Mouse (Mus musculus) embryonic facial prominence, embryonic 10.5 days (tissue): ENCODE results near the gene Odf4. TPM values are rescaled to one million over a fixed set of nuclear protein-coding genes. Genes with fewer than 3 reads are reported as not detected.
"Not testable (repeated sequence)": the region's sequence is repeated elsewhere in the genome, so short reads cannot be mapped to it uniquely, and the experiment has no call there.

ENCODE experiments used
- DNase-seq: peaks from one replicate; pipeline ENCODE4 v3.0.0-alpha.2; 2017; ENCODE audit warnings: low spot score
- H3K27ac ChIP-seq: fragments of 300-500 bp; sonication (generic); replicated peaks from 2 replicates; pipeline ENCODE4 v1.5.1; 2016; ENCODE audit warnings: mild to moderate bottlenecking
- H3K27me3 ChIP-seq: fragments of 300-500 bp; sonication (generic); replicated peaks from 2 replicates; pipeline ENCODE4 v1.6.1; 2016; ENCODE audit warnings: low read depth, mild to moderate bottlenecking; ENCODE audit not compliant: poor library complexity, severe bottlenecking
- H3K36me3 ChIP-seq: fragments of 300-500 bp; sonication (generic); replicated peaks from 2 replicates; pipeline ENCODE4 v1.6.1; 2016; ENCODE audit warnings: mild to moderate bottlenecking, moderate library complexity
- H3K4me1 ChIP-seq: fragments of 300-500 bp; sonication (generic); 2 replicates; pipeline ENCODE4 v1.6.1; 2016
- H3K4me3 ChIP-seq: fragments of 300-500 bp; sonication (generic); 2 replicates; pipeline ENCODE4 v1.5.1; 2016; ENCODE audit warnings: mild to moderate bottlenecking, moderate library complexity
- H3K9me3 ChIP-seq: fragments of 300-500 bp; sonication (generic); 2 replicates; pipeline ENCODE4 v1.6.1; 2016; ENCODE audit warnings: mild to moderate bottlenecking
- WGBS: fragments of 180-500 bp; shearing (Covaris S2); methylation state at CpG from one replicate; pipeline ENCODE4 v1.1.7; 2016; 5-methylcytosine and 5-hydroxymethylcytosine counted together
- polyA plus RNA-seq: library from polyadenylated mRNA; unstranded; fragments of >200 nt; fragmentation: Nextera tagmentation; extraction: Ambion mirVana; gene quantifications from 2 replicates; pipeline ENCODE4 v1.2.1, GENCODE M21; 2016

Gene Odf4
- polyA plus RNA-seq, 1 experiment from 2014 or later, result not detected

DNA sequence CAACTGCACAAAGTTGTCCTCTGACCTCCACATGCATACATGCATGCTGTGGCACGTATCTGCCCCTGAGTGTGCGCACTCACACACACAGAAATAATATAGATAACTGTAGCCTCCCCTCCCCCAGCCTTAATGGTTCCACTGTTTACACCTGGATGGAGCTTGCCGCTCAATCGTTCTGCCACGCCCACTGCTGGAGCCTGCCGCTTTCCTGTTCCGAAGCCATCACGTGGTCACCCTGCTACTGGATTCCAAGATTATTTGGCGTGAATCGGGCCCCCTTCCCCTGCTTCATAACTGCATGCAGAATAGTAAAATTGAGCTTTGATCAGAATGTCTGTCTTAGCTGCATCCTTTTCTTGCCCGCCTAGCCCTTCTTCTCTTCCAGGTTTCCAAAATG, 35.3 kb upstream of the Odf4 start:
- H3K27me3 ChIP-seq, result peaks cover 11% of the 10 kb centered on the region
- H3K36me3 ChIP-seq, H3K4me3 ChIP-seq, H3K9me3 ChIP-seq, H3K27ac ChIP-seq, DNase-seq: not testable (repeated sequence)
- WGBS, result 27% methylated on average over 11 of the region's 11 CpGs
- H3K4me1 ChIP-seq, result peaks cover 10% of the 10 kb centered on the region

DNA sequence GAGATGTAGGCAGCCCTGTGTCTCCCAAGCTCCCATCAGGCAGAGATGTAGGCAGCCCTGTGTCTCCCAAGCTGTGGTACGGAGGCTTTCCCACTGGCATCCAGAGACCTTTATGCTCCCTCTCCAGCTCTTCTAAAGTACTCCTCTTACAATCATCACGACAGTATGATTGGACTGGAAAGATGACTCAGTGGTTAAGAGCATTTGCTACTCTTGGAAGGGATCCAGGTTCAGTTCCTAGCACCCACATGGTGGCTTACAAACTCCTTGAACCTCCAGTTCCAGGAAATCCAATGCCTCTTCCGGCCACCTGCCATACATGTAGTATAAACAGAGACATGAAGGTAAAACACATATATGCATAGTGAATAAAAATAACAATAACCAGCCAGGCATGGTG, 34.7 kb upstream of the Odf4 start:
- H3K9me3 ChIP-seq, result no peaks in the 10 kb centered on the region
- peaks cover 16% of the 10 kb centered on the region for H3K27me3 ChIP-seq
- no peak for DNase-seq
- H3K36me3 ChIP-seq, result no peaks in the 10 kb centered on the region
- no peak overlapping the region for H3K4me3 ChIP-seq
- H3K4me1 ChIP-seq, result peaks cover 12% of the 10 kb centered on the region
- WGBS, result 75% methylated on average over 3 of the region's 3 CpGs
- no peak overlapping the region for H3K27ac ChIP-seq

DNA sequence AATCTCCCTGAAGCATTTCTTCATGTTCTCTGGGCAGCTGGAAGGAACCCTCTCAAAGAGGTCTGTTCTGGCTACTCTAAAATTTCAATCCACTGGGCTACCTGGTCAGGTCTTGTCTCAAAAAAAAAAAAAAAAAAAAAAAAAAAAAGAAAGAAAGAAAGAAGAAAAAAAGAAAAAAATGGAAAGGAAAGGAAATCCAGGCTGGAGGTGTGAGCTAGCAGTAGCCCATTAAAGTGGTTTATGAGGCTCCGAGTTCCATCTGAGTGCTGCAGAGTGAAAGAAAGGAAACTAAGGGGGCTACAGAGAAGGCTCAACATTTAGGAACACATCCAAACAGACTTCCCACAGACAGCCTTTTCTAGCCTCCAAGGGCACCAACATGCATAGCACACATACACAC, 31.1 kb upstream of the Odf4 start:
- WGBS, result 87% methylated on average over 1 of the region's 1 CpGs
- H3K4me1 ChIP-seq, result peaks cover 44% of the 10 kb centered on the region
- no peaks in the 10 kb centered on the region for H3K9me3 ChIP-seq
- H3K27me3 ChIP-seq, result peaks cover 53% of the 10 kb centered on the region
- H3K4me3 ChIP-seq, result no peak overlapping the region
- H3K27ac ChIP-seq, result no peak overlapping the region
- H3K36me3 ChIP-seq, result no peaks in the 10 kb centered on the region
- no peak for DNase-seq

DNA sequence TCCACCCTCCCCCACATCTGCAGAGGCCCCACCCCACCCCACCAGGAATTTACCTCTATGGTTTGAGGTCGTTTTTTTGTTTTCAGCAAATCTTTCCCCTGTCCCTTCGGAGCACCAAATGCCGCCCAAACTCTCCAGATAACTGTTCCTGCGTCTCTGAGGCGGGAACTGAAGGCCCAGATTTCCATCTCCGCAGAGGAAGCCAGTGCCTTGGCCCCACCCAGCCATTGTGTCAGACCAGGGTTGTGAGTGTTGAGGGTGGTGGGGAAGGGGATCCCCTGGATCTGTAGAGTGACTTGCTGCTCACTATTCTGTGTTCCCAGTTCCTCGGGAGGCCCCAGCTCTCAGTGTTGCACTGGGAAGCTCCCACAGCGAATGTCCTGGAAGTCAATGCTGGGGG, 30.4 kb upstream of the Odf4 start, which contains the start of gene Arhgef15:
Gene Arhgef15, minus strand, starts transcription at position 173 of the 400 bp plus-strand sequence.
- Histone ChIP-seq H3K4me1 (peaks cover 44% of the 10 kb centered on the region), H3K9me3 (no peaks in the 10 kb centered on the region), H3K27me3 (peaks cover 59% of the 10 kb centered on the region), H3K4me3 (peak within 1 kb of the TSS; percentile 60), H3K36me3 (no peaks in the 10 kb centered on the region), H3K27ac (peak within 1 kb of the TSS; percentile 51)
- no peak for DNase-seq
- 41% methylated on average over 8 of the region's 8 CpGs for WGBS

DNA sequence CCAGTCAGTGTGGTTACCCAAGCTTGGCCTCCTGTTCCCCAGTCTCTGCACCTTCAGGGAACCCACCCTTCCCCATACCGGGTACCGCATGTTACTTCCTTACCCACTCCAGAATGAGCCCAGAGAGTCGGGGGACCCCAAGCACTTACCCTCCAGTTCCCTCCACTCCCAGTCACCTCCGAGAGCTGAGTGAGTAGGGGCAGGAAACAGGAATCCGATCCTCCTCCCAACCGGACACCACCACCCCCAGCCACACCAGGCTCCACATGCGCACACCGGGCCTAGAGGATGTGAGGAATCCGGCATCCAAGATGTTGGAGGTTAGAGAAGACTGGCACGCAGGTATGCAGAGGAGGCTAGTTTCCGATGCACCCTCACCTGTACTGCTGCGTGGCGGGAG, 29.8 kb upstream of the Odf4 start:
- no peaks in the 10 kb centered on the region for H3K9me3 ChIP-seq
- peak overlapping the region; percentile 51 for H3K27ac ChIP-seq
- peak; percentile 32 for DNase-seq
- WGBS, result 20% methylated on average over 13 of the region's 13 CpGs
- H3K27me3 ChIP-seq, result peaks cover 65% of the 10 kb centered on the region
- H3K36me3 ChIP-seq, result no peaks in the 10 kb centered on the region
- peak overlapping the region; percentile 60 for H3K4me3 ChIP-seq
- H3K4me1 ChIP-seq, result peaks cover 41% of the 10 kb centered on the region

DNA sequence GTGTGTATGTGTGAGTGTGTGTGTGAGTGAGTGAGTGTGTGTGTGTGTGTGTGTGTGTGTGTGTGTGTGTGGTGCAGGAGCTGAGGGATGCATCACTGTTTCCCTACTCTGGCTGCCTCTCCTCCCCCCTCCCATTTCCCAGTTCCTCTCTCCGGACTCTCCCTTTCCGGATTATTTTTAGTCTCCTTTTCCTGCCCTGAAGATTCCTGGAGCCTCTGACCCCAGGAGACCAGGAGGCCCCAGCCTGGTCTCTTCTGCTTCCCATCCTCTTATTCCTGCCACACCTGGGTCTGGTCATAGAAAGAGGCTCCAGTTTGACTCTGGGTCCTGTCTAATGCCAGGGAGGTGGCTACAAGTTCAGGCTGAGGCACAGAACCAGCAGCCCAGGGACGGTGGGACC, 29.2 kb upstream of the Odf4 start:
- peak overlapping the region; percentile 60 for H3K4me3 ChIP-seq
- WGBS, result 22% methylated on average over 3 of the region's 3 CpGs

DNA sequence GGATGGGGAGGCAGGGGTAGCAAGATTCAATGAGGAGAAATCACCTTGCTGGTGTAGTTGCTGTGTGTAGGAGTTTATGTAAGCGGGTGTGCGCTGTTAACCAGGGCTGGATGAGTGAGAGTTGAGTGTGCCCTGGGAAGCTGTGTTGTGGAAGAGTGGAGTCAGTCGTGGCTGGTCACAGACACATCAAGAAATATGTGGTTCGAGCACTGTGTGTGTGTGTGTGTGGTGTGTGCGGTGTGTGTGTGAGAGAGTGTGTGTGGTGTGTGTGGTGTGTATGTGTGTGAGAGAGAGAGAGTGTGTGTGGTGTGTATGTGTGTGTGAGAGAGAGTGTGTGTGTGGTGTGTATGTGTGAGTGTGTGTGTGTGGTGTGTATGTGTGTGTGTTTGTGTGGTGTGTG, 28.6 kb upstream of the Odf4 start:
- Histone ChIP-seq H3K27ac (peak overlapping the region; percentile 58; the same call in 1 of the 2 replicates), H3K36me3 (no peaks in the 10 kb centered on the region), H3K27me3 (peaks cover 74% of the 10 kb centered on the region), H3K4me3 (peak overlapping the region; percentile 60), H3K9me3 (no peaks in the 10 kb centered on the region), H3K4me1 (peaks cover 41% of the 10 kb centered on the region)
- DNase-seq, result no peak
- WGBS, result 64% methylated on average over 5 of the region's 5 CpGs

More for the DNA sequence above, 29.2 kb upstream of the Odf4 start:
- Histone ChIP-seq H3K4me1 (peaks cover 41% of the 10 kb centered on the region), H3K27ac (0 out of 2 replicates have a peak overlapping the region, but pooled peaks have one; percentile 44), H3K27me3 (peaks cover 71% of the 10 kb centered on the region), H3K36me3 (no peaks in the 10 kb centered on the region), H3K9me3 (no peaks in the 10 kb centered on the region)
- no peak for DNase-seq

DNA sequence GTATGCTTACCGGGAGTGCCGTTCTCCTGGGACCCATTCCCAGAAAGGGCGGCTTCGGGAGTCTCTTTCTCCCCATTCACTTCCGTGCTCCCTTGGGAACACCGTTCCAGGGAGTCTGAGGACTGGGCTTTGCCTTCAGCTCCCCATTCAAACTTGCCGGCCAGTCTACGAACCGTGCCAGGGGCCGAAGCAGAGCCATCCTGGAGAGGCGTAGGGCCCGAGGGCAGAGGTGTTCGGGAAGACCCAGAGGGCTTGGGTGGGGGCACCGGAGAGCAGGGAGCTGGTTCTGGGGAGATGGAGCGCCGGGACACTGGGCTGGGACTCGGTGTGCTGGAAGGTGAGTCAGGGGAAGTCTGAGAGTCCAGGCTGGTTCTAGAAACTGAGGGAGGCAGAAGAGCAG, 27.5 kb upstream of the Odf4 start:
- peak overlapping the region; percentile 58 for H3K27ac ChIP-seq

DNA sequence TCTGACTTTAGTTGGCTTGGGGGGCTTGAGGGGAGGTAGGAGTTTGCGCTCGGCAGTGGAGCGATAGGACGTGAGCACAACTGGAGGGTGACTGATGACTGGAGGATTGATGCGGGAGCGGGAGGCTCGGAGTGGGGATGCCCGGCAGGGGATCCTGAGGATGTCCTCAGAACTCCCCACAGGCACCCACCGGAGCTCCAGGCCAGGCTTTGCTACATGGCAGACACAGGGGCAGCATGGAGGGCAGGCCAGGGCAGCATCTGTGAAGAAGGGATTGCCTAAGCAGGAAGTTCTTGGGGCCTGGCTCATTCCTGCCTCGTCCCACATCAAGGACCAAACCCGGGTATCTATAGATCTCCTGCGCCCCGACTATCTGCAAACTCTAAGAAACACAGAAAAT, 27.0 kb upstream of the Odf4 start:
- Histone ChIP-seq H3K36me3 (no peaks in the 10 kb centered on the region), H3K4me3 (peak overlapping the region; percentile 60), H3K27ac (peak overlapping the region; percentile 58; the same call in 1 of the 2 replicates), H3K9me3 (no peaks in the 10 kb centered on the region), H3K4me1 (peaks cover 41% of the 10 kb centered on the region), H3K27me3 (peaks cover 84% of the 10 kb centered on the region)
- DNase-seq, result peak; percentile 42
- 6% methylated on average over 13 of the region's 13 CpGs for WGBS

More for the DNA sequence above, 27.5 kb upstream of the Odf4 start:
- peak overlapping the region; percentile 60 for H3K4me3 ChIP-seq
- peak; percentile 45 for DNase-seq
- peaks cover 79% of the 10 kb centered on the region for H3K27me3 ChIP-seq
- peaks cover 41% of the 10 kb centered on the region for H3K4me1 ChIP-seq
- no peaks in the 10 kb centered on the region for H3K9me3 ChIP-seq
- 2% methylated on average over 17 of the region's 17 CpGs for WGBS
- H3K36me3 ChIP-seq, result no peaks in the 10 kb centered on the region

DNA sequence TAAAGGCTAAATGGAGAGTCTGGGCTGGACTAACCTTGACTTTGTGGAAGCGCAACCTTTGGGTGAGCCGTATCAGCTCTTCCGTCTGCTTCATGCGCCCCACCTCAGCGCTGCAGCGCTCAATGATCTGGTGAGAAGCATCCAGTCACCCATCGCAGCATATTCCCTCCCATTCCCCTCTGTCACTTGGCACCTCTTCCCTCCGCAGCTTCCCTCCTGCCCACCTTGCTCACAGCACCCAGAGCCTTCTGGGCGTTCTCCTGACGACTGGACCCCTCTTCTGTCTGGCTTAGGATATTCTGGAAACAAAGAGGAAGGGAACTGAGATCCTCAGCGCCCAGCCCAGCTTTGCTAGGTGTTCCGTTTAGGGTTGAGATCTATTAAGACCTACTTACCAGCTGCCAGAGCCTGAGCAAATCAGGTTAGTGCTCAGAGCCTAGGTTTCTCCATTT, 20.7 kb upstream of the Odf4 start:
- Histone ChIP-seq H3K4me3 (peak overlapping the region; percentile 38), H3K27me3 (peaks cover 56% of the 10 kb centered on the region), H3K27ac (no peak overlapping the region), H3K4me1 (peaks cover 13% of the 10 kb centered on the region), H3K9me3 (no peaks in the 10 kb centered on the region), H3K36me3 (0 out of 2 replicates have a peak, but pooled peaks cover 2% of the 10 kb centered on the region)
- no peak for DNase-seq
- 7% methylated on average over 12 of the region's 12 CpGs for WGBS

DNA sequence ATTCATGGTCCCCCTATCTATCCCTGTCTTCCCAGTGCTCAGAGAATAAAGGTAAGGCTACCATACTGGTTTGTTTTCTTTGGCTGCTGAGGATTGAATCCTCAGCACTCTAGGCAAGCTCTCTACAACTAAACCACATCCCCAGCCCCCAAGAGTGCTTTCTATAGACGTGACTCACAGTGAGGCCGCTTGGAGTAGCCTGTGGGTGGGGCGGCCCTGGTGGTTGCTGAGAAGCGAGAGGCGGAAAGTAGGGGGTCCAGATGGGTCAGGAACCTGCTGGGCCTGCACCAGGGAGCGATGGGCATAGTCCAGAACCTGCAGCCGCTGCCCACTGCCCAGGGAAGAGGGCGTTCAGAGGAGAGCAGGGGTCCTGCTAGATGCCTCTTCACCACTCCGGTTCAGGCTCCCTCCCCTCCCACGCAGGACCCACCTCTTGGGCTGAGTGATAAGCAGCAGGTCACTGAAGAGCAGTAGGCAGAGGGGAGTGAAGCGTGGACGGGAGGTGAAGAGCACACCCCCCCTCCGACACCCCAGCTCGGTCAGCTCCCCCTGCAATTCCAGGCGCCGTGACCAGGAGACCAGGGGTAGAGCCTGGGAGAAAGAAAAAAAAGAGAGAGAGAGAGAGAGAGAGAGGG, 20.0 kb upstream of the Odf4 start:
- WGBS, result 10% methylated on average over 16 of the region's 16 CpGs
- Histone ChIP-seq H3K27ac (0 out of 2 replicates have a peak overlapping the region, but pooled peaks have one; percentile 19), H3K4me3 (peak overlapping the region; percentile 38)

DNA sequence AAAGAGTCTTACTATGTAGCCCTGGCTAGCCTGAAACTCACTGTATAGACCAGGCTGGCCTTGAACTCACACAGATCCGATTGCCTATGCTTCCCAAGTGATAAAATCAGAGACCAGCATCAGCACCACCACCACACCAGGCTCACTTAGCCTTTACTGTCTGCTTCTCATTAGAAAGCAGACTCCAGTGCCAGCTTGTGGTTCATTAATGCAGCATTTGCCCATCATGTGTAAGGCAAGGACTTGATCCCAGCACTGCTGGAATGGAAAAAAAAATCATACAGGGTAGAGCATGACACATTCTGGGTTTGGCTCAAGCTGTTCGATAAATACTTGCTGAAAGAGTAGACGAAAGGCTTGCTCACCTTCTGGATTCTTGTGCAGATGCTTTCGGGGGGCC, 19.1 kb upstream of the Odf4 start:
- Histone ChIP-seq H3K27ac (no peak overlapping the region), H3K4me1 (peaks cover 13% of the 10 kb centered on the region), H3K4me3 (no peak overlapping the region), H3K36me3 (0 out of 2 replicates have a peak, but pooled peaks cover 2% of the 10 kb centered on the region), H3K9me3 (no peaks in the 10 kb centered on the region), H3K27me3 (peaks cover 41% of the 10 kb centered on the region)
- no peak for DNase-seq
- WGBS, result 90% methylated on average over 4 of the region's 4 CpGs

More for the DNA sequence above, 20.0 kb upstream of the Odf4 start:
- H3K9me3 ChIP-seq, result no peaks in the 10 kb centered on the region
- DNase-seq, result no peak
- peaks cover 13% of the 10 kb centered on the region for H3K4me1 ChIP-seq
- H3K36me3 ChIP-seq, result 0 out of 2 replicates have a peak, but pooled peaks cover 2% of the 10 kb centered on the region
- peaks cover 50% of the 10 kb centered on the region for H3K27me3 ChIP-seq

DNA sequence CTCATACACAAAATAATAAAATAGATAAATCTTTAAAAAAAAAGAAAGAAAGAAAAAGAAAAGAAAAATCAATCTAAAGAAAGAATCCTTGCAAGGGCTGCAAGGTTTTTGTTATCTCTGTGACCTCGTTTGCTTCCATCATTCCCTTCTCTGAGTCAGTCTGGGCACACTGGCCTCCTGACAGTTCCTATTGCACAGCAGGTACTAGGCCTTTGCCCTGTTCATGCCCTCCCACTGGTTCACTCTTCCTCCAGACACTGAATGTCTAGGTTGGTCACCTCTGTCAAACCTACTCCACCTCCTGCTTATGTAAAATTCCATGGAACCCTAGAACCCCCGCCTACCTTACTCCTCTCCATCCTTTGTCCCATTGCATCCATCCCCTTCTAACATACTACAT, 18.4 kb upstream of the Odf4 start:
- Histone ChIP-seq H3K27me3 (peaks cover 39% of the 10 kb centered on the region), H3K4me1 (peaks cover 18% of the 10 kb centered on the region), H3K36me3 (0 out of 2 replicates have a peak, but pooled peaks cover 2% of the 10 kb centered on the region), H3K27ac (no peak overlapping the region), H3K9me3 (no peaks in the 10 kb centered on the region), H3K4me3 (no peak overlapping the region)
- WGBS, result 88% methylated on average over 2 of the region's 2 CpGs
- no peak for DNase-seq
